Mouse (Mus musculus) cerebellum, adult 2 months (tissue): ENCODE data around the gene Ralbp1.

Experiments
- CTCF ChIP-seq: fragments of 200-500 bp; IDR thresholded peaks from 2 replicates; pipeline ENCODE4 v1.5.1; 2011; ENCODE audit warnings: low read depth, mild to moderate bottlenecking, control low read depth, low read length, moderate library complexity, borderline replicate concordance; ENCODE audit not compliant: insufficient read depth
- POLR2A ChIP-seq: fragments of 200-500 bp; IDR thresholded peaks from 2 replicates; pipeline ENCODE4 v1.6.1; 2011; ENCODE audit warnings: low read length, control low read depth, borderline replicate concordance; ENCODE audit not compliant: insufficient read depth

- TF ChIP-seq POLR2A = no peak
- TF ChIP-seq CTCF = no peak
These were observed 18.2 kb upstream of the Ralbp1 start for GRCm38 (mm10) chr17:65903826-65904225.
